Mouse (Mus musculus): ENCODE results near the gene Inhbe.

DNA sequence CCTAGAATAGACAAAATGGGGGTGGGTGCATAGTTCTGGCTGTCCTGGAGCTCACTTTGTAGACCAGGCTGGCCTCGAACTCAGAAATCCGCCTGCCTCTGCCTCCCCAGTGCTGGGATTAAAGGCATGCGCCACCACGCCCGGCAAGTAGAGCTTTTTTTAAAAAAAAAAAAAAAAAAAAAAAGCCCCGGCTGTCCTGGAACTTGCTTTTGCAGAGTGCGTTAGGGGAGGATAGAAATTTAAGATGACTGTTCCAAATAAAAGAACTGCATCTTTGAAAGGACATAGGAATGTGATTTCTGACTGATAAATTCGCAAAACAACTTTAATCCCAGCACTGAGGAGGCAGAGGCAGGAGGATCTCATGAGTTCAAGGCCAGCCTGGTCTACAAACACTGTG, 25.4 kb upstream of the Inhbe start:
- TF ChIP-seq EP300 (IDR thresholded peaks at IDR 0.05) (no peak), CTCF (IDR thresholded peaks at IDR 0.05) (no peak)
